Mouse (Mus musculus): Measurements from ENCODE around the gene AC131692.1. TPM values are rescaled to one million over a fixed set of nuclear protein-coding genes. Genes with fewer than 3 reads are reported as not detected.

AC131692.1 gene
- polyA plus RNA-seq, 1 experiment from 2014 or later = not detected

DNA sequence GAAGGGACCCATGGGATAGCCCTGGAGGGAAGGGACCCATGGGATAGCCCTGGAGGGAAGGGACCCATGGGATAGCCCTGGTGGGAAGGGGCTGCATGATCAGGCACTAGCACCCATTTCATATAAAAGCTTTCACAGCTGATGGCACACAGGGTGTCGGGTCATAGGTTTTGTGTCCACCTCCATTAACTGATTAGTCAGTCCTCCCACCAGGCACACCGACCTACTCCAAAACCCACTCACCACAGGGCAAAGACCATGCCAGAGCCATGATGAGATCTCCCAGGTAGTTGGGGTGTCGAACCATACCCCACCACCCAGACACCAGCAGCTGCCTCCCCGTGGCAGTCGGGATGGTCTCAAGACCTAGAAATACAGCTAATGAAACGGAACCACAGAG lies 31.1 kb upstream of the AC131692.1 start:
- Histone ChIP-seq H3K4me3 (ENCODE audit: low read depth, low read length) (peak overlapping the region; percentile 82; the same call in 1 of the 2 replicates), H3K36me3 (ENCODE audit: control insufficient read depth, insufficient read depth, low read length) (peaks cover 3% of the 10 kb centered on the region; the same call in 1 of the 2 replicates), H3K27me3 (ENCODE audit: control insufficient read depth, insufficient read depth, low read length) (no peaks in the 10 kb centered on the region), H3K4me1 (ENCODE audit: control insufficient read depth, insufficient read depth, low read length) (peaks cover 23% of the 10 kb centered on the region), H3K27ac (replicated peaks; ENCODE audit: low read depth, low read length) (no peak overlapping the region), H3K4me2 (ENCODE audit: low read depth, severe bottlenecking) (peak overlapping the region; percentile 90; the same call in 1 of the 2 replicates), H3K9ac (ENCODE audit: low read length) (no peak overlapping the region), H3K9me3 (ENCODE audit: control insufficient read depth, low read length) (no peaks in the 10 kb centered on the region)
- DNase-seq (ENCODE audit: low spot score) = no peak
- ATAC-seq (ENCODE audit: insufficient number of reproducible peaks, low FRiP score, low TSS enrichment, low read depth) = no peak
- 94% methylated on average over 6 of the region's 6 CpGs for WGBS

GRCm38 (mm10) chr19:6066571-6066970 lies 27.6 kb upstream of the AC131692.1 start:
- ATAC-seq (ENCODE audit: insufficient number of reproducible peaks, low FRiP score, low TSS enrichment, low read depth) = no peak
- Histone ChIP-seq H3K4me1 (ENCODE audit: control insufficient read depth, insufficient read depth, low read length) (peaks cover 25% of the 10 kb centered on the region), H3K27ac (replicated peaks; ENCODE audit: low read depth, low read length) (peak overlapping the region; percentile 75; the same call in 1 of the 2 replicates), H3K4me2 (ENCODE audit: low read depth, severe bottlenecking) (peak overlapping the region; percentile 96), H3K27me3 (ENCODE audit: control insufficient read depth, insufficient read depth, low read length) (no peaks in the 10 kb centered on the region), H3K9me3 (ENCODE audit: control insufficient read depth, low read length) (no peaks in the 10 kb centered on the region), H3K9ac (ENCODE audit: low read length) (peak overlapping the region; percentile 57), H3K36me3 (ENCODE audit: control insufficient read depth, insufficient read depth, low read length) (peaks cover 12% of the 10 kb centered on the region; the same call in 1 of the 2 replicates), H3K4me3 (ENCODE audit: low read depth, low read length) (peak overlapping the region; percentile 54)
- WGBS = 33% methylated on average over 5 of the region's 5 CpGs
- DNase-seq (ENCODE audit: low spot score) = no peak

DNA sequence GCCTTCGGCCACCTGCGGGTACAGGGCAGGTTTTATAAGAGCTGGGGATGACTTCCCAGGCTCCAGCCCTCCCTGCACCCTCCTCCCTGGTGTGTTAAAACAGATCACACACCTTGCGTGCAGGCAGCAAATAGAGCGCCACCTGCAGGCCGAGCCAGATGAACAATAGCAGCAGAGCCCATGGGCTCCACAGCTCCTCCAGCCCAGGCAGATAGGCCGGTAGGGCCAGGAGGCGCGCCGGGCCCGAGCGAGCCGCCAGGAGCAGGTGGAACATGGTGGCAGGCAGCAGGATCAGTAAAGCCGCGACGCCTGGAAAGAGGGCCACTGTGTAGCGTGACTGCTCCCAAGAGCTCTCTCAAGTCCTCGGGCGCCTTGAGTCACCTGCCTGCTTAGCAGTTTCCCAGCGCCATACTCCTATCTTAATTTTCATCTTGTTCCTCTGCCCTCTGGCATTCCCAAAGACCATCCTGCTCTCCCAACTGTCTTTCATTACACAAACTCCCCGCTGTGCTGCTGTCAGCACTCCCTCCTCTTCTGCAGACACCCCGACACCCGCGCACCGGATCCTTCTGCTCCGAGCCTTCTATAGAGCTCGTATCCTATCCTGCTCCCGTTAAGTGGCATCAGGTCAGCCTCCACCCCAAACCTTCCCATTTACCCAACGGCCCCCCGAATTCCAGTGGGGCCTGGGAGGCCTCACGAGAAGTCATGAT lies 27.1 kb upstream of the AC131692.1 start:
- H3K9ac ChIP-seq (ENCODE audit: low read length) = peak overlapping the region; percentile 57
- peaks cover 12% of the 10 kb centered on the region; the same call in 1 of the 2 replicates for H3K36me3 ChIP-seq (ENCODE audit: control insufficient read depth, insufficient read depth, low read length)
- peak overlapping the region; percentile 96 for H3K4me2 ChIP-seq (ENCODE audit: low read depth, severe bottlenecking)
- H3K9me3 ChIP-seq (ENCODE audit: control insufficient read depth, low read length) = no peaks in the 10 kb centered on the region
- DNase-seq (ENCODE audit: low spot score) (peak; percentile 92), ATAC-seq (ENCODE audit: insufficient number of reproducible peaks, low FRiP score, low TSS enrichment, low read depth) (peak; percentile 58)
- H3K4me1 ChIP-seq (ENCODE audit: control insufficient read depth, insufficient read depth, low read length) = peaks cover 21% of the 10 kb centered on the region
- WGBS = 1% methylated on average over 30 of the region's 30 CpGs
- peak overlapping the region; percentile 75; the same call in 1 of the 2 replicates for H3K27ac ChIP-seq (replicated peaks; ENCODE audit: low read depth, low read length)
- no peaks in the 10 kb centered on the region for H3K27me3 ChIP-seq (ENCODE audit: control insufficient read depth, insufficient read depth, low read length)
- H3K4me3 ChIP-seq (ENCODE audit: low read depth, low read length) = peak overlapping the region; percentile 54

DNA sequence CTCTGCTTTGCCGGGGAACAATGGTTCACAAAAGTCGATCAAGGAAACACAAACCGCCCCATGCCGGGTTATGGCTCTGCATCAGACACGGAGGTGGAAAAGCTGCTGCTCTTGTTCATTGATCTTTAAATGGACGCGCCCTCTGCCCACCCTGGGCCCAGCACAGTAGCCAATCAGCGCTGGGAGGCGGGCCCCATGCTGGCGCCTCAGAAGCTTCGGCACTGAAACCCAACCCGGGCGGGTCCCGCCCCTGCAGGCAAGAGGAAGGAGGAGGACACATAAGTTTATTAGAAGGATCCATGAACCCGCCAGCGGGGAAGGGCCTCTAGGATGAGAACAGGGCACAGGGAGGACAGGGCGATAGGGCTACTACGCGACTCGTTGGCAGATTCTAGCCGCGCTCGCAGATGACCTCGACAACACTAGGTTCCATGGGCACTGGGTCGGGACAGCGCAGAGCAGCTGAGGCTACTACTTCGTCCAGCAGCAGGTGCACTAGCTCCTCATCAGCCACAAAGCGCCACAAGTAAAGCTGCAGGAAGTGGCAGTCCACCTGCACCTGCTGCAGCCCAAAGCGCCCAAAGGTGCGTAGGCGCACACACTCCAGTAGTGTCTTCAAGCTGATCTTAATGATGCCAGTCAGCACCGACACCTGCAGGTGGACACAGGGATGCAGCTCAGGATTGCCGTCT lies 26.3 kb upstream of the AC131692.1 start, which contains the start of gene Tm7sf2:
Gene Tm7sf2, minus strand, starts transcription at position 650 of the 692 bp plus-strand sequence.
- Histone ChIP-seq H3K27ac (replicated peaks; ENCODE audit: low read depth, low read length) (peak within 1 kb of the TSS; percentile 75; the same call in 1 of the 2 replicates), H3K27me3 (ENCODE audit: control insufficient read depth, insufficient read depth, low read length) (no peaks in the 10 kb centered on the region), H3K4me2 (ENCODE audit: low read depth, severe bottlenecking) (peak within 1 kb of the TSS; percentile 96), H3K9me3 (ENCODE audit: control insufficient read depth, low read length) (no peaks in the 10 kb centered on the region), H3K4me1 (ENCODE audit: control insufficient read depth, insufficient read depth, low read length) (peaks cover 14% of the 10 kb centered on the region; the same call in 1 of the 2 replicates), H3K9ac (ENCODE audit: low read length) (peak within 1 kb of the TSS; percentile 57), H3K36me3 (ENCODE audit: control insufficient read depth, insufficient read depth, low read length) (peaks cover 12% of the 10 kb centered on the region; the same call in 1 of the 2 replicates), H3K4me3 (ENCODE audit: low read depth, low read length) (peak within 1 kb of the TSS; percentile 54)
- ATAC-seq (ENCODE audit: insufficient number of reproducible peaks, low FRiP score, low TSS enrichment, low read depth) (peak; percentile 89), DNase-seq (ENCODE audit: low spot score) (peak; percentile 90)
- 10% methylated on average over 33 of the region's 33 CpGs for WGBS

DNA sequence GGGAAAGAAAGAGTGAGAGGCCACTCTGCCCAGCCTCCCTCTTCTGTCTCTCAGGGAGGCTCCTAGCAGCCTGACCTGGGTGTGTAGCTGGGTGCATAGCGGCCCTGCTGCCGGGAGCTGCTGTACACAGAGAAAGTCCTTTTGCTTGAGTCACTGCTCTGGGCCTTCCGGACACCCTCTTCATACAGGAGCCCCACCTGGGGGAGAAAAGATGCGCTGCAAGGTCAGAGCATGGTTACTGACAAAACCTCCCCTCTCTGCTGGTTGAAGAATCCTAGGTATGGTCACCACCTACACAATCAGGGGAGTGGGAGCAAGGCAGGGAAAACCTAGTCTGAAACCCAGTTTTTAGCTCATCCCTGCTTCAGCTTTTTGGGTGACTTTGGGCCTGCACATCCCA lies 25.3 kb upstream of the AC131692.1 start:
- ATAC-seq (ENCODE audit: insufficient number of reproducible peaks, low FRiP score, low TSS enrichment, low read depth) (no peak), DNase-seq (ENCODE audit: low spot score) (no peak)
- no peaks in the 10 kb centered on the region for H3K27me3 ChIP-seq (ENCODE audit: control insufficient read depth, insufficient read depth, low read length)
- peaks cover 14% of the 10 kb centered on the region; the same call in 1 of the 2 replicates for H3K4me1 ChIP-seq (ENCODE audit: control insufficient read depth, insufficient read depth, low read length)
- no peak overlapping the region for H3K27ac ChIP-seq (replicated peaks; ENCODE audit: low read depth, low read length)
- peaks cover 12% of the 10 kb centered on the region; the same call in 1 of the 2 replicates for H3K36me3 ChIP-seq (ENCODE audit: control insufficient read depth, insufficient read depth, low read length)
- H3K4me3 ChIP-seq (ENCODE audit: low read depth, low read length) = no peak overlapping the region
- 88% methylated on average over 4 of the region's 4 CpGs for WGBS
- H3K9ac ChIP-seq (ENCODE audit: low read length) = no peak overlapping the region
- no peak overlapping the region for H3K4me2 ChIP-seq (ENCODE audit: low read depth, severe bottlenecking)
- no peaks in the 10 kb centered on the region for H3K9me3 ChIP-seq (ENCODE audit: control insufficient read depth, low read length)

- Histone ChIP-seq H3K27ac (replicated peaks; ENCODE audit: low read depth, low read length) (no peak overlapping the region), H3K9ac (ENCODE audit: low read length) (no peak overlapping the region), H3K9me3 (ENCODE audit: control insufficient read depth, low read length) (no peaks in the 10 kb centered on the region), H3K4me3 (ENCODE audit: low read depth, low read length) (no peak overlapping the region), H3K27me3 (ENCODE audit: control insufficient read depth, insufficient read depth, low read length) (no peaks in the 10 kb centered on the region), H3K36me3 (ENCODE audit: control insufficient read depth, insufficient read depth, low read length) (peaks cover 14% of the 10 kb centered on the region; the same call in 1 of the 2 replicates), H3K4me1 (ENCODE audit: control insufficient read depth, insufficient read depth, low read length) (peaks cover 14% of the 10 kb centered on the region; the same call in 1 of the 2 replicates), H3K4me2 (ENCODE audit: low read depth, severe bottlenecking) (no peak overlapping the region)
- 92% methylated on average over 10 of the region's 10 CpGs for WGBS
- DNase-seq (ENCODE audit: low spot score) (no peak), ATAC-seq (ENCODE audit: insufficient number of reproducible peaks, low FRiP score, low TSS enrichment, low read depth) (no peak)
Observed at GRCm38 (mm10) chr19:6069851-6070250, 24.4 kb upstream of the AC131692.1 start.

DNA sequence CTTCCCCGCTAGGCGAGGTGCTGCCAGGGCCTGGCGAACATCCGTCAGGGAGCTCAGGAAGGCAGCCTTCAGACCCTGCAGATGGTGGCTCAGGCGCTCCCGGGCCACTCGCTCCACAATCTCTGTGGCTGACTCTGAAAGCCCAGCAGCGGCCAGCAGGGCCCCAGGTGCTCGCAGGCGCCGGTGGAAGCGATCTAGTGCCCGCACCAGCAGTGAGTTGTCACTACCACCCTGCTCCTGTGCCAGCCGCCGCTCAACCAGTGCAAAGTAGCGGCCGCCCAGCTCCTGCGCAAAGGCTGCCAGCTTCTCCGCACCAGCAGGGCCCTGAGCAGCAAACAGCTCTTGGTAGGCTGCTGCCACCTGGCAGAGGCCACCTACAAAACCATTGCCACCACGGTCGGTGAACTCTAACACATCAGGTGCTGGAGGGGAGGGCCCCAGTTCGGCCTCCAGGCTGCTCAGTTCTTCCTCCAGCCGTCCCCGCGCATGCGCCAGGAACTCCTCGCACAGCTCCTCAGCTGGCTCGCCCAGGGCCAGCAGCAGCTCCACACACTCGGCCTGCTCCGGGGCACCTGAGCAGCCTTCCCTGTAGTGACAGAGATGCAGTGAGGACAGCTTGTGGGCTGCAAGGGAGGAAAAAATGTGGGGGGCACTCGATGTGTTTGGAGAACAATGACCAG lies 23.5 kb upstream of the AC131692.1 start:
- no peak for DNase-seq (ENCODE audit: low spot score)
- no peak overlapping the region for H3K4me2 ChIP-seq (ENCODE audit: low read depth, severe bottlenecking)
- peaks cover 16% of the 10 kb centered on the region; the same call in 1 of the 2 replicates for H3K36me3 ChIP-seq (ENCODE audit: control insufficient read depth, insufficient read depth, low read length)
- no peaks in the 10 kb centered on the region for H3K27me3 ChIP-seq (ENCODE audit: control insufficient read depth, insufficient read depth, low read length)
- no peak overlapping the region for H3K9ac ChIP-seq (ENCODE audit: low read length)
- H3K4me1 ChIP-seq (ENCODE audit: control insufficient read depth, insufficient read depth, low read length) = peaks cover 14% of the 10 kb centered on the region; the same call in 1 of the 2 replicates
- WGBS = 89% methylated on average over 31 of the region's 31 CpGs
- no peaks in the 10 kb centered on the region for H3K9me3 ChIP-seq (ENCODE audit: control insufficient read depth, low read length)
- H3K27ac ChIP-seq (replicated peaks; ENCODE audit: low read depth, low read length) = no peak overlapping the region
- ATAC-seq (ENCODE audit: insufficient number of reproducible peaks, low FRiP score, low TSS enrichment, low read depth) = no peak
- no peak overlapping the region for H3K4me3 ChIP-seq (ENCODE audit: low read depth, low read length)

GRCm38 (mm10) chr19:6071261-6071660 lies 23.0 kb upstream of the AC131692.1 start:
- H3K4me2 ChIP-seq (ENCODE audit: low read depth, severe bottlenecking) = no peak overlapping the region
- 0 out of 2 replicates have a peak overlapping the region, but pooled peaks have one; percentile 1 for H3K4me3 ChIP-seq (ENCODE audit: low read depth, low read length)
- peaks cover 14% of the 10 kb centered on the region; the same call in 1 of the 2 replicates for H3K4me1 ChIP-seq (ENCODE audit: control insufficient read depth, insufficient read depth, low read length)
- peaks cover 16% of the 10 kb centered on the region; the same call in 1 of the 2 replicates for H3K36me3 ChIP-seq (ENCODE audit: control insufficient read depth, insufficient read depth, low read length)
- no peaks in the 10 kb centered on the region for H3K9me3 ChIP-seq (ENCODE audit: control insufficient read depth, low read length)
- no peak overlapping the region for H3K9ac ChIP-seq (ENCODE audit: low read length)
- H3K27ac ChIP-seq (replicated peaks; ENCODE audit: low read depth, low read length) = no peak overlapping the region
- DNase-seq (ENCODE audit: low spot score) (no peak), ATAC-seq (ENCODE audit: insufficient number of reproducible peaks, low FRiP score, low TSS enrichment, low read depth) (no peak)
- no peaks in the 10 kb centered on the region for H3K27me3 ChIP-seq (ENCODE audit: control insufficient read depth, insufficient read depth, low read length)
- 94% methylated on average over 19 of the region's 19 CpGs for WGBS
